Mouse (Mus musculus) heart, postnatal 0 days (tissue): ENCODE results near the gene Nuf2. TPM values are rescaled to one million over a fixed set of nuclear protein-coding genes. Genes with fewer than 3 reads are reported as not detected.
A peak's percentile ranks its signal among the peaks of the same experiment; 100 is the strongest.

Experiments used
- ATAC-seq: fragments of 200-750 bp; cut with Nextera tagmentation; 2 replicates; pipeline ENCODE4 v1.8.0; 2017; ENCODE audit warnings: low read depth, moderate number of reproducible peaks, moderate library complexity; ENCODE audit not compliant: insufficient read depth
- DNase-seq: peaks from one replicate; pipeline ENCODE4 v3.0.0-alpha.2; 2016; ENCODE audit warnings: low spot score
- H3K27ac ChIP-seq: fragments of 300-500 bp; sonication (generic); 2 replicates; pipeline ENCODE4 v1.5.1; 2014; ENCODE audit warnings: low read depth, mild to moderate bottlenecking
- H3K27me3 ChIP-seq: fragments of 300-500 bp; sonication (generic); 2 replicates; pipeline ENCODE4 v1.6.1; 2014; ENCODE audit warnings: low read length, mixed read lengths; ENCODE audit not compliant: control insufficient read depth, insufficient read depth
- H3K36me3 ChIP-seq: fragments of 300-500 bp; sonication (generic); replicated peaks from 2 replicates; pipeline ENCODE4 v1.6.1; 2014; ENCODE audit warnings: low read length, mixed read lengths; ENCODE audit not compliant: control insufficient read depth, insufficient read depth
- H3K4me1 ChIP-seq: fragments of 300-500 bp; sonication (generic); 2 replicates; pipeline ENCODE4 v1.6.1; 2014; ENCODE audit warnings: antibody characterized with exemption; ENCODE audit not compliant: control insufficient read depth, insufficient read depth
- H3K4me2 ChIP-seq: fragments of 300-500 bp; sonication (generic); 2 replicates; pipeline ENCODE4 v1.6.1; 2014; ENCODE audit warnings: low read depth, mild to moderate bottlenecking, low read length, moderate library complexity
- H3K4me3 ChIP-seq: fragments of 300-500 bp; sonication (generic); 2 replicates; pipeline ENCODE4 v1.5.1; 2014; ENCODE audit warnings: low read depth, low read length
- H3K9ac ChIP-seq: fragments of 300-500 bp; sonication (generic); replicated peaks from 2 replicates; pipeline ENCODE4 v1.6.1; 2014; ENCODE audit warnings: low read depth, low read length, mixed read lengths
- H3K9me3 ChIP-seq: fragments of 300-500 bp; sonication (generic); replicated peaks from 2 replicates; pipeline ENCODE4 v1.6.1; 2016; ENCODE audit warnings: low read length; ENCODE audit not compliant: control insufficient read depth
- CTCF ChIP-seq: IDR thresholded peaks from 2 replicates; pipeline ENCODE4 v1.5.1; 2016; ENCODE audit warnings: antibody characterized with exemption, control low read depth, low read depth
- EP300 ChIP-seq: IDR thresholded peaks from 2 replicates; pipeline ENCODE4 v1.6.1; 2016; ENCODE audit warnings: antibody characterized with exemption, low read depth
- WGBS: fragments of 180-500 bp; shearing (Covaris S2); extraction: QIAGEN DNeasy Blood & Tissue Kit; methylation state at CpG from one replicate; pipeline ENCODE4 v1.1.7; 2014; 5-methylcytosine and 5-hydroxymethylcytosine counted together
- polyA plus RNA-seq: library from polyadenylated mRNA; unstranded; fragments of >200 nt; fragmentation: Nextera tagmentation; extraction: Ambion mirVana; gene quantifications from 2 replicates; pipeline ENCODE4 v1.2.1, GENCODE M21; 2015
- total RNA-seq: library from RNA; depleted of rRNA; stranded (reverse); fragments of >200 nt; gene quantifications from 2 replicates; pipeline ENCODE4 v1.2.3, GENCODE M21; 2014; ENCODE audit warnings: low replicate concordance; rRNA removed

Gene Nuf2
- total RNA-seq (18.2 and 27.9 TPM in 2 replicates), polyA plus RNA-seq (14.5 and 15.3 TPM in 2 replicates)

GRCm38 (mm10) chr1:169530876-169531701 lies at the start of gene Nuf2:
Nuf2 (minus strand) TSS chr1:169531464.
- 0 out of 2 replicates have a peak, but pooled peaks cover 5% of the 10 kb centered on the region for H3K4me1 ChIP-seq
- TF ChIP-seq EP300 (peak; percentile 83), CTCF (no peak)
- ATAC-seq, result peak; percentile 98
- peak within 1 kb of the TSS; percentile 54 for H3K9ac ChIP-seq
- peaks cover 11% of the 10 kb centered on the region; the same call in 1 of the 2 replicates for H3K36me3 ChIP-seq
- peak within 1 kb of the TSS; percentile 95 for H3K27ac ChIP-seq
- no peaks in the 10 kb centered on the region for H3K9me3 ChIP-seq
- peak within 1 kb of the TSS; percentile 68 for H3K4me2 ChIP-seq
- peak within 1 kb of the TSS; percentile 78 for H3K4me3 ChIP-seq
- peak; percentile 96 for DNase-seq
- under 1% methylated on average over 39 of the region's 39 CpGs for WGBS
- H3K27me3 ChIP-seq, result no peaks in the 10 kb centered on the region

GRCm38 (mm10) chr1:169579572-169579971 lies 48.3 kb upstream of the Nuf2 start:
- H3K27ac ChIP-seq, result no peak overlapping the region
- no peak for DNase-seq
- H3K9me3 ChIP-seq, result no peaks in the 10 kb centered on the region
- no peaks in the 10 kb centered on the region for H3K4me1 ChIP-seq
- TF ChIP-seq EP300, result no peak
- TF ChIP-seq CTCF, result no peak
- H3K4me2 ChIP-seq, result no peak overlapping the region
- no peak for ATAC-seq
- H3K36me3 ChIP-seq, result no peaks in the 10 kb centered on the region
- WGBS, result 69% methylated on average over 3 of the region's 3 CpGs
- H3K27me3 ChIP-seq, result no peaks in the 10 kb centered on the region
- no peak overlapping the region for H3K4me3 ChIP-seq
- H3K9ac ChIP-seq, result no peak overlapping the region

- DNase-seq (no peak), ATAC-seq (no peak)
- Histone ChIP-seq H3K27me3 (no peaks in the 10 kb centered on the region), H3K4me2 (no peak overlapping the region), H3K4me1 (no peaks in the 10 kb centered on the region), H3K9ac (no peak overlapping the region), H3K27ac (no peak overlapping the region), H3K4me3 (no peak overlapping the region), H3K36me3 (no peaks in the 10 kb centered on the region), H3K9me3 (no peaks in the 10 kb centered on the region)
- no peak for TF ChIP-seq CTCF
- no peak for TF ChIP-seq EP300
These were observed 42.9 kb upstream of the Nuf2 start for GRCm38 (mm10) chr1:169574136-169574535.

GRCm38 (mm10) chr1:169555621-169556020 lies 24.4 kb upstream of the Nuf2 start:
- H3K4me3 ChIP-seq, result no peak overlapping the region
- H3K27me3 ChIP-seq, result no peaks in the 10 kb centered on the region
- no peak overlapping the region for H3K27ac ChIP-seq
- no peak for TF ChIP-seq EP300
- TF ChIP-seq CTCF, result no peak
- H3K9me3 ChIP-seq, result no peaks in the 10 kb centered on the region
- ATAC-seq (no peak), DNase-seq (no peak)
- 46% methylated on average over 2 of the region's 2 CpGs for WGBS
- H3K36me3 ChIP-seq, result no peaks in the 10 kb centered on the region
- no peaks in the 10 kb centered on the region for H3K4me1 ChIP-seq
- H3K9ac ChIP-seq, result no peak overlapping the region
- no peak overlapping the region for H3K4me2 ChIP-seq

GRCm38 (mm10) chr1:169555019-169555418 lies 23.8 kb upstream of the Nuf2 start:
- H3K27me3 ChIP-seq, result no peaks in the 10 kb centered on the region
- TF ChIP-seq CTCF, result no peak
- TF ChIP-seq EP300, result no peak
- H3K9ac ChIP-seq, result no peak overlapping the region
- no peaks in the 10 kb centered on the region for H3K9me3 ChIP-seq
- H3K36me3 ChIP-seq, result no peaks in the 10 kb centered on the region
- no peak overlapping the region for H3K4me2 ChIP-seq
- no peak overlapping the region for H3K4me3 ChIP-seq
- no peak for DNase-seq
- no peaks in the 10 kb centered on the region for H3K4me1 ChIP-seq
- no peak overlapping the region for H3K27ac ChIP-seq
- ATAC-seq, result no peak
- 67% methylated on average over 4 of the region's 4 CpGs for WGBS

GRCm38 (mm10) chr1:169553446-169553845 lies 22.2 kb upstream of the Nuf2 start:
- H3K36me3 ChIP-seq, result no peaks in the 10 kb centered on the region
- no peak overlapping the region for H3K4me2 ChIP-seq
- no peaks in the 10 kb centered on the region for H3K27me3 ChIP-seq
- no peaks in the 10 kb centered on the region for H3K9me3 ChIP-seq
- no peak overlapping the region for H3K4me3 ChIP-seq
- TF ChIP-seq EP300 (no peak), CTCF (no peak)
- no peak for ATAC-seq
- no peaks in the 10 kb centered on the region for H3K4me1 ChIP-seq
- no peak overlapping the region for H3K9ac ChIP-seq
- 53% methylated on average over 7 of the region's 7 CpGs for WGBS
- no peak for DNase-seq
- no peak overlapping the region for H3K27ac ChIP-seq
